Mouse (Mus musculus) cortical plate, adult 2 months (tissue): Measurements from ENCODE around the gene Ankrd1. TPM values are rescaled to one million over a fixed set of nuclear protein-coding genes. Genes with fewer than 3 reads are reported as not detected.

Source experiments
- H3K27ac ChIP-seq: fragments of 200-500 bp; 2 replicates; pipeline ENCODE4 v1.5.1; 2012; ENCODE audit warnings: low read length, control low read depth, inconsistent platforms; ENCODE audit not compliant: insufficient read depth
- H3K4me1 ChIP-seq: fragments of 200-500 bp; 2 replicates; pipeline ENCODE4 v1.6.1; 2011; ENCODE audit warnings: low read length; ENCODE audit not compliant: control insufficient read depth, insufficient read depth
- H3K4me3 ChIP-seq: fragments of 200-500 bp; 2 replicates; pipeline ENCODE4 v1.5.1; 2011; ENCODE audit warnings: mild to moderate bottlenecking, low read length, control low read depth; ENCODE audit not compliant: insufficient read depth
- CTCF ChIP-seq: fragments of 200-500 bp; IDR thresholded peaks from 2 replicates; pipeline ENCODE4 v1.5.1; 2011; ENCODE audit warnings: mild to moderate bottlenecking, control low read depth, low read length; ENCODE audit not compliant: insufficient read depth; ENCODE audit errors: extremely low read depth
- POLR2A ChIP-seq: fragments of 200-500 bp; IDR thresholded peaks from 2 replicates; pipeline ENCODE4 v1.6.1; 2011; ENCODE audit warnings: mild to moderate bottlenecking, low read length, control low read depth; ENCODE audit not compliant: insufficient read depth; ENCODE audit errors: extremely low read depth
- polyA plus RNA-seq: library from polyadenylated mRNA; depleted of rRNA; stranded (reverse); fragments of >200 nt; gene quantifications from 2 replicates; pipeline ENCODE4 v1.2.3, GENCODE M21; 2012

Ankrd1 gene
- polyA plus RNA-seq, 1 experiment: 0.10 TPM

- Histone ChIP-seq H3K4me1 (no peaks in the 10 kb centered on the region), H3K27ac (no peak overlapping the region), H3K4me3 (peak overlapping the region; percentile 52)
- TF ChIP-seq CTCF: no peak
- no peak for TF ChIP-seq POLR2A
These were observed 7.9 kb downstream of the Ankrd1 start for GRCm38 (mm10) chr19:36112007-36112406.

- H3K27ac ChIP-seq: no peak overlapping the region
- H3K4me1 ChIP-seq: no peaks in the 10 kb centered on the region
- TF ChIP-seq POLR2A (no peak), CTCF (no peak)
- peak overlapping the region; percentile 52; the same call in 1 of the 2 replicates for H3K4me3 ChIP-seq
These were observed 8.6 kb downstream of the Ankrd1 start for GRCm38 (mm10) chr19:36111054-36111895.

DNA sequence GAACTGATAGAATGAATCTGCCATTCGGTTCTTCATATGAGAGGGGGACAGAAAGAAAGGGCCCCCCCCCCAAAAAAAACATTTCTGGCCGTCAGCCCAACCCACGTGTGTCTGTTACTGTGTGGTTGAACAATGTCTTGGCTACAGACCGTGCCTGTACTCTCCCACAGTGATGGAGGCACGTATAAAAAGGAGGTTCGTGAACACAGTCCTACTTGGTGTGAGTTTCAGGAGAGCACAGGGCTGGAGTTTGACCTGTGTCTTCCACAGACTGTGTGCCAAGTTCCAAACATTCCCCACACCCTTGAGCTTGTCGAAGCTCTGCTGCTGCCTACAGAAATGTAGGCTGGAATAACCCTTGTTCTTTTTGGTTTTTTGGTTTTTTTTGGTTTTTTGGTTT is 9.4 kb downstream of the Ankrd1 start:
- no peak for TF ChIP-seq CTCF
- TF ChIP-seq POLR2A: no peak
- Histone ChIP-seq H3K4me1 (no peaks in the 10 kb centered on the region), H3K27ac (no peak overlapping the region), H3K4me3 (no peak overlapping the region)

DNA sequence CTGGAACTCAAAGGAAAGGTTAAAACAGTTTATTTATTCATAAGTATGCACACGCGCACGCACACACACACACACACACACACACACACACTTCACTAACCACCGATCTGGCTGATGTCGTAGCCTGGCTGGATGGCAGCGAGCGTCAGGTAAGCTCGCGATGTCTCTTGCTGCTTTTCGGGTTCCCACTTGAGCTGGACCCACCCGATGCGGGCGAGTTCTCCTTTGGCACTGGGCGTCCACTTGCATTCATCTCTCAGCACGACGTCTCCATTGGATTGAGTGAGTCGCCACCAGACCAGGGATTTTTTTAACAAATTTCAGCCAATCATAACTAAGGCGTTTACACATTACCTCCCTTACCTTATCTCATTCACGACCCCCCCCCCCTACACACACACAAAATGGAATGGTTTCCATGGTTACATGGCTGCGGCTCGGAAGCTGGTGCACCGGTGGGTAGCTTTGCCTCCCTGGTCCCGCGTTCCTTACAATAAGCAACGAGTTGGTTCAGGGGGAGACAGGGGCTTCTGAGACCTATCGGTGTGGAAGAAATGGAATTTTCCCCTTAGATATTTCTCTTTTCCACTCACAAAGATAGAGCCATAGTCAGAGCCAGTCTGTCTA is 10.5 kb downstream of the Ankrd1 start:
- TF ChIP-seq CTCF (no peak), POLR2A (no peak)
- H3K27ac ChIP-seq: no peak overlapping the region
- peak overlapping the region; percentile 26 for H3K4me3 ChIP-seq
- H3K4me1 ChIP-seq: no peaks in the 10 kb centered on the region

DNA sequence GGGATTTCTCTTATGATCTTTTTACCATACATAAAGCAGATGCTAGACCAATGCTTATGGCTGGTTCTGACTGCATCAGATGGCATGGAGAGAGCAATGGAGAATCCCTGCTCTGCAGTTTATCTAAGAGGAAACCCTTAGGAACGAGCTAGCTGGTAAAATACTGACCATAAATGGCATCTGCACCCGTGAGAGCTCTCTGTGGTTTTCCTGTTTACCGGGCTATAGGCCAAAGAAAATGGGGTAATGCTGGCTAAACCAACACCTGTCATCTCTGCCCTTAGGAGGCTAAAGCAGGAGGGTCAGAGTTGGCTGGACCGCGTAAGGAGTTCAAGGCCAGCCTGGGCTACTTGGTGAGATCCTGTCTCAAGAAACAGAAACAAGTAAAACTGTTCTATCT is 16.0 kb downstream of the Ankrd1 start:
- H3K4me3 ChIP-seq: no peak overlapping the region
- no peak overlapping the region for H3K27ac ChIP-seq
- TF ChIP-seq POLR2A: no peak
- TF ChIP-seq CTCF: no peak
- no peaks in the 10 kb centered on the region for H3K4me1 ChIP-seq

GRCm38 (mm10) chr19:36098916-36099315 is 21.0 kb downstream of the Ankrd1 start:
- Histone ChIP-seq H3K4me3 (no peak overlapping the region), H3K4me1 (no peaks in the 10 kb centered on the region), H3K27ac (no peak overlapping the region)
- no peak for TF ChIP-seq POLR2A
- TF ChIP-seq CTCF: no peak

GRCm38 (mm10) chr19:36098265-36098664 is 21.6 kb downstream of the Ankrd1 start:
- TF ChIP-seq CTCF (no peak), POLR2A (no peak)
- H3K4me3 ChIP-seq: no peak overlapping the region
- no peak overlapping the region for H3K27ac ChIP-seq
- H3K4me1 ChIP-seq: no peaks in the 10 kb centered on the region

- TF ChIP-seq CTCF: no peak
- no peak overlapping the region for H3K27ac ChIP-seq
- no peaks in the 10 kb centered on the region for H3K4me1 ChIP-seq
- no peak overlapping the region for H3K4me3 ChIP-seq
These were observed 22.7 kb downstream of the Ankrd1 start for GRCm38 (mm10) chr19:36097194-36097593.

DNA sequence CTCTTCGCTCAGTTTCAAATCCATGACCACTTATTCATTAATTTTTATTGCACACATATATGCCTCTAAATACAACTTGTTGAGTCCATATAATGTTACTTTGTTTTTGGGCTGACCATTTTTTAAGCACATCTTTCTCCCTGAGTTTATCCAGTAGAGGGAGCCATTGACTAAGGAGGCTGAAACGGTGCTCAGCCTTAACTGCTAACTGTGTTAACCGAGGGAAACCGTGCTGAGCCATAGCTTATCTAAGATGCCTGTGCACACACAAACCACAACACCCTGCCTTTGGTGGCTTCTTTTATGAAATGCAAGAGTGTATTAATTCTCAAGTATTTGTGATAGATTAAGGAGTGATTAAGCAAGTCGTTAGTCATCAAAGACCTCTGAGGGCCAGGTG is 29.1 kb downstream of the Ankrd1 start:
- Histone ChIP-seq H3K4me3 (no peak overlapping the region), H3K27ac (no peak overlapping the region), H3K4me1 (no peaks in the 10 kb centered on the region)
- TF ChIP-seq CTCF (peak; percentile 57), POLR2A (no peak)

DNA sequence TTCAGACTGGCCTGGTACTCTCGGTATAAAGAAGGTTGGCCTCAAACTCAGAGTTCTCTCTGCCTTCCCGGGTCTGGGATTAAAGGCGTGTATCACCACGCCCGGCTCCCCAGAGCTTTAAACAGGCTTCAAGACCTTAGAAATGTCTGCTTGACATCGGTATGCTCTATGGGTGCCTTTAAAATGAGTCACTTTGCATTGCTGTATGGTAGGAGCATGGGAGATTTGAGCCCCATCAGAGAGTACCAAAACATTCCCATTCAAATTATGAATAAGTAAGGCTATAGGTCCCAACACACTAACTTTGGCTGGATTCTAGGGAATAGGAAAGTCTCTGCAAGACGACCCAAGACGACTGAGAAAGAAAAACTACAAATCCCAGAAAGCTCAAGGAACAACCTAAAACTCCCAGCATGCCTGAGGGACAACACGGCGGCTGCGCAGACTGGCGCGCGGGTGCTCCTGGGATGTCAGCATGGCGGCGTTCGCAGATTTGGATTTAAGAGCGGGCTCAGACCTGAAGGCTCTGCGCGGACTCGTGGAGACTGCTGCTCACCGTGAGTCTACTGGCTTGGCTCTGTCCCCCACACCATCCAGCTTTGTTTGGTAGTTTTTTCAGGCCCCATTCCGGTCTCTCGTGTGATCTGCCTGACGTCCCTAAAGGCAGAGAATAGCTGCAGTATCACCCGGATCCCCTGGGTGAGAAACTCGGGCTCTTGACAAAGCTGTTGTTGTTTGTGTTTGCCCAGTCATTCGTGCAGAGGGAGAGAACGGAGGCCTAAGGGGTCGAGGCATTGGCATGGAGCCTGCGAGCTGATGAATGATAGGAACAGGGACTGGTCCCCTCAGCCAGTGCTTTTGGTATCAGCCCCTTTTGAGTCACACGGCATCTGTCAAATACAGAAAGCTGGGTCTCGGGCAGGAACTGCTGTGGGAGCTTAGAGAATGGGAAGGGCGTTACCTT is 36.4 kb downstream of the Ankrd1 start, which contains the start of gene Rpp30:
Rpp30 (plus strand) TSS at position 455 of the 964 bp plus-strand sequence.
- Histone ChIP-seq H3K4me3 (peak within 1 kb of the TSS; percentile 88), H3K27ac (no peak within 1 kb of the TSS), H3K4me1 (no peaks in the 10 kb centered on the region; the same call in 1 of the 2 replicates)
- TF ChIP-seq POLR2A (peak; percentile 53; the same call in 1 of the 2 replicates), CTCF (no peak)
